18 mouse cellular contexts compared by ENCODE assay signal in the genomic region with DNA sequence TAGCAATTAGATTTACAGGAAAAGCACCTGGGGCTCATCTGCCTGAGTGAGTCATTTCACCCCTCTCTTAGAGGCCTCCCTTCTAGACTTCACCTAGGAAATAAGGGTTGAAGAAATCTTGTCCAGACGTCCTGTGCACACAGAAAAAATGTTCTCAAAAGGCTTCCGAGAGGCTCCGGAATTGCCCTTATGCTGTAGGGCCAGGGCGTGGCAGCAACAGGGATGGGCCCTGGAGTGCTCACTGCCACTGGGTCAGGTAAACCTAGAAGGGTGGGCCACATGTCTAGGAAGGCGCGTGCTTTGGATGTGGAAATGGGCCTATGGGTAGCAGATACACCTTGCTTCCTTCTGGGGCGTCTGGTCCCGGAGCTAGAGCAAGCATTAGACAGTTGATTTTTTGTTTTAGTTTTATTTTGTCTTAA. TPM values are rescaled to one million over a fixed set of nuclear protein-coding genes. Genes with fewer than 3 reads are reported as not detected.
DNase-seq lines count a peak whose midpoint lies in the region; ATAC-seq and TF ChIP-seq lines count a peak whose summit lies in the region.
"Had no signal": no experiment of that assay in that cellular context is flagged by ENCODE, and none has a peak within 500 bp of the region (broad histone marks: within the 10 kb centered on the region; RNA-seq: fewer than 3 reads in every experiment).

No protein-coding gene starts in this region.

- H3K4me3 ChIP-seq in gastrocnemius, adult 2 months: no peak overlapping the region
- no peak overlapping the region for H3K4me3 ChIP-seq in intestine, embryonic 15.5 days (replicated peaks)
- H3K4me3 ChIP-seq: kidney, embryonic 15.5 days; liver, embryonic 13.5 days; midbrain, embryonic 12.5 days had no signal

- no peak overlapping the region for H3K4me2 ChIP-seq in intestine, embryonic 15.5 days (replicated peaks)
- H3K4me2 ChIP-seq: kidney, embryonic 15.5 days; liver, embryonic 13.5 days; midbrain, embryonic 12.5 days had no signal

- 67% methylated on average over 8 of the region's 8 CpGs for WGBS in intestine, embryonic 15.5 days

- peaks cover 28% of the 10 kb centered on the region for H3K4me1 ChIP-seq in intestine, embryonic 15.5 days (replicated peaks)

- TF ChIP-seq CTCF in gastrocnemius, adult 2 months (IDR thresholded peaks at IDR 0.05): no peak

- H3K27ac ChIP-seq in gastrocnemius, adult 2 months: peak overlapping the region; percentile 38; the same call in 1 of the 2 replicates
- no peak overlapping the region for H3K27ac ChIP-seq in intestine, embryonic 15.5 days
- H3K27ac ChIP-seq: kidney, embryonic 15.5 days; liver, embryonic 13.5 days; midbrain, embryonic 12.5 days had no signal

- H3K9ac ChIP-seq in intestine, embryonic 15.5 days: no peak overlapping the region
- H3K9ac ChIP-seq: kidney, embryonic 15.5 days; liver, embryonic 13.5 days; midbrain, embryonic 12.5 days had no signal

- no peak for DNase-seq in gastrocnemius, adult 2 months
- DNase-seq in gastrocnemius, postnatal 4 days (ENCODE audit: low spot score in 2 of 2): no peak
- peak; percentile 57 for DNase-seq in CD4-positive, CD25-positive, alpha-beta regulatory T cell, adult 2 months (ENCODE audit: low read depth, low spot score)
- DNase-seq in lung, postnatal 36 days: peak; percentile 67
- no peak for DNase-seq in frontal cortex, postnatal 36 days (ENCODE audit: low spot score in 2 of 2)
- DNase-seq in adrenal gland, postnatal 25 days: no peak
- DNase-seq: cerebellum, postnatal 14 days; gastrocnemius, postnatal 10 days; heart, postnatal 14 days; left cerebral cortex, postnatal 4 days; liver, embryonic 13.5 days; right cerebral cortex, postnatal 4 days; thymus, postnatal 36 days had no signal

- intact Hi-C loops in gastrocnemius, adult 2 months (cut with DNase I): no loop called here

- H3K36me3 ChIP-seq in intestine, embryonic 15.5 days: no peaks in the 10 kb centered on the region
- H3K36me3 ChIP-seq: kidney, embryonic 15.5 days; liver, embryonic 13.5 days; midbrain, embryonic 12.5 days had no signal

- ATAC-seq in intestine, embryonic 15.5 days: peak; percentile 73
- ATAC-seq: forebrain, embryonic 16.5 days had no signal

- no peaks in the 10 kb centered on the region for H3K9me3 ChIP-seq in intestine, embryonic 15.5 days
- H3K9me3 ChIP-seq: G1E; kidney, embryonic 15.5 days; liver, embryonic 13.5 days; midbrain, embryonic 12.5 days had no signal

- H3K27me3 ChIP-seq in intestine, embryonic 15.5 days (replicated peaks): no peaks in the 10 kb centered on the region
- H3K27me3 ChIP-seq: kidney, embryonic 15.5 days; liver, embryonic 13.5 days; midbrain, embryonic 12.5 days had no signal

RNA-seq across cellular contexts. Expression of gene Atxn7l1, which starts 26.2 kb away (rescaled TPM):
- 10 to 100 TPM; 20.4 to 23.9 TPM for total RNA-seq in gastrocnemius, adult 2 months (2021)
- 10 to 100 TPM; 28.0 to 29.2 TPM for total RNA-seq in gastrocnemius, postnatal 4 days (2021)
- polyA plus RNA-seq in intestine, embryonic 15.5 days (2015; fragmentation: Nextera tagmentation; extraction: Ambion mirVana): 12.5 and 13.5 TPM in 2 replicates
- 31.2 and 33.1 TPM in 2 replicates for total RNA-seq in adrenal gland, postnatal 25 days (2021)

Comparison
In these comparisons a context has a peak if more than half of its experiments do, and no peak if none do; other contexts are left out.
1. DNase-seq: peak in CD4-positive, CD25-positive, alpha-beta regulatory T cell, adult 2 months (single experiment) and lung, postnatal 36 days (single experiment); none in gastrocnemius, adult 2 months (single experiment), gastrocnemius, postnatal 4 days (0 of 2), frontal cortex, postnatal 36 days (0 of 2) and adrenal gland, postnatal 25 days (single experiment).